Mouse (Mus musculus) layer of hippocampus, adult 9-11 months (tissue): ENCODE measurements around the gene Nup210l.
"Not testable (repeated sequence)": the region's sequence is repeated elsewhere in the genome, so short reads cannot be mapped to it uniquely, and the experiment has no call there.

Source experiments
- DNase-seq: peaks from one replicate; pipeline ENCODE4 v3.0.0; 2022

Nup210l gene

GRCm38 (mm10) chr3:90097928-90098327 lies 6.0 kb upstream of the Nup210l start:
- DNase-seq: no peak

DNA sequence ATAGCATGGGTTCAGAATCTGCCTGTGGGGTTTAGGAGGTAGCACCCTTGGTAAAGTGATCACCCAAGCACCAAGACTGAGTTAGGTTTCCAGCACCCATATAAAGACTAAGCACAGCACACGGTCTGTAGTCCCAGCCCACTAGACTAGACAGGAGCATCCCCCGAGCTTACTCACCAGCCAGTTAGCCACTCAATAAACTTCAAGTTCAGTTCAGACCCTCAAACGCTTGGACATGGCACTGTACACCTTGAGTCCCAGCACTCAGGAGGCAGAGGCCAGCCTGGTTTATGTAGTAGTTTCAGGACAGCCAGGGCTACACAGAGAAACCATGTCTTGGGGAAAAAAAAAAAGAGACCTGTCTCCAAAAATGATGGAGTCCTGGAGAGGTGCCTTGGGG lies 2.9 kb upstream of the Nup210l start:
- DNase-seq: no peak

- DNase-seq: no peak
These were observed 2.3 kb upstream of the Nup210l start for GRCm38 (mm10) chr3:90101673-90102072.

GRCm38 (mm10) chr3:90102239-90102638 lies 1.7 kb upstream of the Nup210l start:
- DNase-seq: no peak

- DNase-seq: no peak
These were observed 756 bp upstream of the Nup210l start for GRCm38 (mm10) chr3:90103176-90103575.

- DNase-seq: no peak
These were observed 7.8 kb downstream of the Nup210l start for GRCm38 (mm10) chr3:90111706-90112105.

GRCm38 (mm10) chr3:90114342-90114741 lies 10.4 kb downstream of the Nup210l start:
- DNase-seq: no peak

- DNase-seq: no peak
These were observed 11.6 kb downstream of the Nup210l start for GRCm38 (mm10) chr3:90115526-90115925.

DNA sequence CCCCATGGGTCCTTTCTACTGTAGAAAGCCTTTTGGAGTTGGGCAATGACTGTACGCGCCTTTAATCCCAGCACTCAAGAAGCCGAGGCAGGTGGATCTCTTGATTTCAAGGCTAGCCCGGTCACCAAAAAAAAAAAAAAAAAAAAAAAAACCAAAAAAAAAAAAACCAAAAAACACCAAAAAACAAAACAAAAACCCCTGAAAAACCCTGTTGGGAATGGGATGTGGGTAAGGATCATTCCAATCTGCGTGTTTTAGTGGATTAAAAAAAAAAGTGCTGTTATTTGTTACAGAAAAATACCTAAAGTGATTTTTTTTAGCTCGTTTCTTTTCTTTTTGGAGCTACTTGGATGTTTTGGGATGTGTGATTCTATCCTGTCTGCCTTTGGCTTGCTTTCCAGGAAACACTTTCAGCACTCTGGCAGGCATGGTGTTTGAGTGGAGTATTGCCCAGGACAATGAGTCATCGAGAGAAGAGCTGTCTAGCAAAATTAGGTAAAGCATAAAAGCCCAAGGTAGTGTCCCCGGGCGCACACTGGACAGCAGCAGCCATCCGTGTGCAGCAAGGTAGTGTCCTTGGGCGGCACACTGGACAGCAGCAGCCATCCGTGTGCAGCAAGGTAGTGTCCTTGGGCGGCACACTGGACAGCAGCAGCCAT lies 14.3 kb downstream of the Nup210l start:
- DNase-seq: peak; percentile 63

GRCm38 (mm10) chr3:90122036-90122435 lies 18.1 kb downstream of the Nup210l start:
- not testable (repeated sequence) for DNase-seq

DNA sequence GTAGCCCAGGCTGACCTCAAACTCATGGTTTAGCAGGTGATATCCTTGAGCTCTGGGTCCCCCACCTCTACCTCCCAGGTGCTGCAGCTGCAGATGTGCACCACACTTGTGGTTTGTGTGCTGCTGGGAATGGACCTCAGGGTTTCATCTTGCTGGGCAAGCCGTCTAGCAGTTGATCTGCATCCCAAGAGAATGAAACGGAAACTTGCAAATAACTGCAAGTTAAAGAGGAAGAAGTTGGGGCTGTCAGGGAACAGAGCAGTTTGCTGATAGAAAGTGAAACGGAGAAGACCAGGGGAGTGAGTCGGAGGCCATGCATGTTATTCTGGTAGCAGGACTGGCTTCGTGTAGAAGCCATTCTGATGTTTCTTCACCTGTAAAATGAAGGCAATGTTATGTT lies 21.8 kb downstream of the Nup210l start:
- DNase-seq: no peak

DNA sequence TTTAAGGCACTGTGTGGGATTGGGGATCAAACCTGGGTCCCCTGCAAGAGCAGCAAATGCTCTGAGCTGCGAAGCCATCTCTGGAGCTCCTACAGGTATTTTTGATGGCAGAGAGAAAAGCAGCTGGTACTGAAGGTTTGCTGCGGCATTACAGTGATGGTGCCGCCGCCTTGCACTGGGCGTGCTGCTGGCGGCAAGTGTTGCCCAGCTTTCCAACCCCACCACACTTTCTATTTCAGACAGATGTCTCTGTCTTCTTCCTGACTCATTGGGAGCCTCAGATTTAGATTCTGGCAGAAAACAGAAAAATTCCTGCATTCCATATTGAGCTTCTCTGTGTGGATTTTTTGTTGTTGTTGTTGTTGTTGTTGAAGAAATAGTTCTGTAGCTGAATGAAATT lies 23.9 kb downstream of the Nup210l start:
- no peak for DNase-seq

- no peak for DNase-seq
These were observed 28.8 kb downstream of the Nup210l start for GRCm38 (mm10) chr3:90132745-90133144.

- DNase-seq: no peak
These were observed 29.4 kb downstream of the Nup210l start for GRCm38 (mm10) chr3:90133331-90133730.

GRCm38 (mm10) chr3:90134483-90134882 lies 30.6 kb downstream of the Nup210l start:
- DNase-seq: no peak

DNA sequence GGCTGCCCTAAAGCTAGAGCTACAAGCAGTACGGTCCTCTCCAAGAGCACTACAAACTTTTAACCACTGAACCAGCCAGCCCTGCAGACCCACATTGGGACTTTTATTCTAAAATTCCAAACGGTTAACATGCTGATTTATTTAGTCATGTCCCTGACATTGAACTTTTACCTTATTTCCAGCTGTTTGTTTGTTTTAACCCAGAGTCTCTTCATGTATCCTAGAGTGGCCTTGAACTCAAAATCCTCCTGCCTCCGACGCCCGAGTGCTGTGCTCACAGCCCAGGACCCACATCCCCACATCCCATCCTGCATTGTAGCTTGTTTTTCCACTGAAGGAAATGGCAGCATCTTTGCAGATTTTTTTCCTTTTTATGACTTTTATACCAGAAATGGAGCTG lies 31.1 kb downstream of the Nup210l start:
- DNase-seq: no peak

DNA sequence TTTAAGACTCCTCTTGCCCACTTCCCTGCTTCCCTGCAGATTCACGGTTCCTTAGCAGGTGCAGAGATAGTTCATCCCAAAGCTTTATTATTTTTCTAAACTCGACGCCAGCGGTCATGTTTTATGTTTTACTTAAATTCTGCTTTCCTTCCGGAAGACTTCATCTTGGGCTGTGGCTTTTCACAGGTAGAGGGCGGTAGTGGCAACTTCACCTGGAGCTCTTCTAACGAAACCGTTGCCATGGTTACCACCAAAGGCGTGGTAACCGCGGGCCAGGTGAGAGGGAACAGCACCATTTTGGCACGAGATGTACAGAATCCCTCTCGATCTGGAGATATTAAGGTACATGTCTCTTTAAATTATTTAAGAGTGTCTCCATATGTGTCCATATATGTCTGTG lies 32.7 kb downstream of the Nup210l start:
- DNase-seq: no peak

- no peak for DNase-seq
These were observed 33.7 kb downstream of the Nup210l start for GRCm38 (mm10) chr3:90137606-90138005.

DNA sequence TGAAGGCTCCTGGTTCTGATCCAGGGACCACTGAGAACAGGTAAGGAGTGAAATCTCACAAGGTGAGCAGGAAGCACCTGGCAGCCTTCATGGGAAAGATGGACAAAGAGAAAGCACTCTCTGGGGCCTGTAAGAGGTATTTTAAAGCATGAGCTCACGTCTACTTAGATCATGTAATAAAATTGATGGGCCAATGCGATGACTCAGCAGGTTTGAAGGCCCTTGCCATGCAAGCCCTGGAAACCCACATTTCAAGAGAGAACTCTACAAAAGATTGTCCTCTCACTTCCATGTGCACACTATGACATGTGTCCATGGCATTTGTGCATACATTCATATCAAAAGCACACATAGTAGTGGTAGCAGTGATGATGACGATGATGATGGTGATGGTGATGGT lies 36.0 kb downstream of the Nup210l start:
- DNase-seq: no peak

DNA sequence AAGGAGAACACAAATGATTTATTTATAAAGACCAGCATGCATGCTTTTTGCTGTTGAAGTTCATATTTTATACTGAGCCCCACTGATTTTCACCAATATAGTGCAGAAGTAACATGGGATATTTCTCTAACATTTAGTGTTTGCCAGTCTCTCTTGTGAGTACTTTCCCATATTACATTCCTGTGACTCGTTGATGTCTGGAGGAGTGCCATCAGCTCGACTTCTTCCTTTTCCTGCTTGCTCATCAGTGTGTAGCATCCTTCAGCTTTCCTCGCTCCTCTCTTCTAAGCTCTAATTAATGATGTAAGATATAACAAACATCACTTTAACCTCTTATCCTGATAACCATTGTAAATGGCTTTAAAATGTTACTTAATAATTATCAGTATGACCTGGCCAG lies 41.5 kb downstream of the Nup210l start:
- DNase-seq: no peak

- DNase-seq: no peak
These were observed 42.7 kb downstream of the Nup210l start for GRCm38 (mm10) chr3:90146651-90147050.

DNA sequence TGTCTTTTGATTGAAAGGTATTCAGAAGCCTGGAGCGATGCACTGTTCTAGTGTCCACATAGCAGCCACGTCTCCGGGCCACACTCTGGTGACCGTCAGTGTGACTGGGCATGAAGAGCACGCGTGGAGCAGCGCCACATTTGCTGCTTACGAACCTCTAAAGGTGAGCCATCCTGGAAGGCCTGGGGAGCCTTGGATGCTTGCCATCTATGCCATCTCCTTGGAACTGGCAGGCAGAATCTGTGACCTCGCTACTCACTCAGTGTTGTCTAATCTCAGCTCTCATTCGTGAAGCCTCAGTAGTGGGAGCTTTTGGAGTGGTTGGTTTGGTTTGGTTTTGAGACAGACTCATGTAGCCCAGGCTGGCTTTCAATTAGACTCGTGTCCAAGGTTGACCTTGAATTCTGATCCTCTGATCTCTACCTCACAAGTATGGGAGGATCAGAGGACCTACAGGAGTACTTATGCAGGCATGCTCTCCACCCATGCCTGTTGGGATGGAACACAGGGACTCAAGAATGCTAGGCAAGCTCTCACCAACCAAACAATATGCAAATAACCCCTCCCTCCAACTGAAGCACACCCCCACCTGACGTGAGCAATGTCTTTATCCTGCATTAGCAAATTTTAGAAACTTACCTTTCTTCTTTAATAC lies 47.3 kb downstream of the Nup210l start:
- no peak for DNase-seq

DNA sequence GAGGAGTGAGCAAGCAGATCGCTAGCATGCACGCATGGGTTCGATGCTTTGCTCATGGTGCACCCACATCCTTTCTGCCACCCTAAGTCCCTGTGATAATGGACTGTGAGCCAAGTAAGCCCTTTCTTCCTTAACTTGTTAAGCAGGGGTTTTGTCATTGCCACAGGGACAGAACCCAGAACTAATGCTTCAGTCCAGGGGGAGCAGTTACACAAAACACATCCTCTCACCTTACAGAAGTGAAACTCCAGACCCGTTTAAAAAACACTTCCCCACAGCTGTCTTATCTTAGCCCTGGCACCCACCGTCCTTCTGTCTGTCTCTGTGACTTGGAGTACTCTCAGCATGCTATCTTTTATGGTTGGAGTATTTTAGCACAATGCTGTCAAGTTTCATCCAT lies 52.1 kb downstream of the Nup210l start:
- peak; percentile 8 for DNase-seq

- DNase-seq: no peak
These were observed 55.8 kb downstream of the Nup210l start for GRCm38 (mm10) chr3:90159757-90160156.

DNA sequence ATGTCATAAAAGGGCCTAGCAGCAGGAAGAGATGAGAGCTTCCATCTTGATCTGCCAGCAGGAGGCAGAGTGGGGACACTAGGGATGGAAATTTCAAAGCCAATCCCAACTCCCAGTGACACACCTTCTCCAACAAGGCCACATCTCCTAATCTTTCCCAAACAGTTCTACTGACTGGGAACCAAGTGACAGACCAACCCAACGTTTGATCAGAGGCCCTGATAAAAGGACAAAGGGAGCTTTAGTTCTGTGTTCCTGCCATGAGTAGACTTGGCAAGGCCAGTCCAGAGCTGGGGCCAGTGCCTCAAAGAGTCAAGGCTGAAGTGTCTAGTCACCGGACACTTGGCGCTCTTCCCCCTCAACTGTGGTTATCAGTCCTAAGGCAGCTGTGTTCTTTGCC lies 57.6 kb downstream of the Nup210l start:
- DNase-seq: no peak
